Mouse (Mus musculus) gastrocnemius, adult 8-10 months (tissue): ENCODE data around the gene Arl16. TPM values are rescaled to one million over a fixed set of nuclear protein-coding genes. Genes with fewer than 3 reads are reported as not detected.

ENCODE experiments used
- DNase-seq, 2 experiments: peaks; one replicate each; pipeline ENCODE4 v3.0.0; 2022; ENCODE audit warnings: low spot score in 2 of 2
- total RNA-seq, 4 experiments: library from RNA; stranded (reverse); gene quantifications; 2 replicates each; pipeline ENCODE4 v1.2.4; 2022

The Arl16 gene
- total RNA-seq, 4 experiments from 2014 or later = 4.7 to 7.5 (median 6.2) TPM

- DNase-seq = no peak
Observed at GRCm38 (mm10) chr11:120492024-120492877, 24.8 kb upstream of the Arl16 start.

GRCm38 (mm10) chr11:120491317-120492023 lies 24.1 kb upstream of the Arl16 start, which contains the start of gene Slc25a10:
Gene Slc25a10, plus strand, starts transcription at chr11:120491840.
- peak; percentile 84 to 87 for DNase-seq

GRCm38 (mm10) chr11:120490291-120491046 lies 23.1 kb upstream of the Arl16 start:
- DNase-seq = no peak

GRCm38 (mm10) chr11:120489054-120489761 lies 21.8 kb upstream of the Arl16 start:
- DNase-seq = peak; percentile 27 to 32

GRCm38 (mm10) chr11:120488516-120488915 lies 21.1 kb upstream of the Arl16 start:
- no peak for DNase-seq

GRCm38 (mm10) chr11:120485251-120485650 lies 17.8 kb upstream of the Arl16 start:
- DNase-seq = no peak

GRCm38 (mm10) chr11:120484265-120484981 lies 17.0 kb upstream of the Arl16 start, which contains the start of gene Mrpl12:
Gene Mrpl12, plus strand, starts transcription at chr11:120484613.
- peak; percentile 76 to 86 for DNase-seq

- DNase-seq = no peak
Observed at GRCm38 (mm10) chr11:120483448-120483934, 16.1 kb upstream of the Arl16 start.

GRCm38 (mm10) chr11:120472052-120472451 lies 4.6 kb upstream of the Arl16 start:
- DNase-seq = no peak

- DNase-seq = no peak
Observed at GRCm38 (mm10) chr11:120467736-120468092, 307 bp upstream of the Arl16 start.

- no peak for DNase-seq
Observed at GRCm38 (mm10) chr11:120465521-120465920, 1.9 kb downstream of the Arl16 start.

- no peak for DNase-seq
Observed at GRCm38 (mm10) chr11:120464365-120464764, 3.0 kb downstream of the Arl16 start.

GRCm38 (mm10) chr11:120463536-120463935 lies 3.9 kb downstream of the Arl16 start:
- no peak for DNase-seq

GRCm38 (mm10) chr11:120458847-120459597 lies 8.4 kb downstream of the Arl16 start:
- DNase-seq = no peak

- peak; percentile 45 to 55 for DNase-seq
Observed at GRCm38 (mm10) chr11:120457772-120458751, 9.3 kb downstream of the Arl16 start, which contains the start of the genes Oxld1 and Ccdc137. Gene Oxld1, minus strand, starts transcription at chr11:120458068. Gene Ccdc137, plus strand, starts transcription at chr11:120458115.

- no peak for DNase-seq
Observed at GRCm38 (mm10) chr11:120457370-120457769, 10.0 kb downstream of the Arl16 start.

GRCm38 (mm10) chr11:120455413-120455812 lies 12.0 kb downstream of the Arl16 start:
- no peak for DNase-seq

- no peak for DNase-seq
Observed at GRCm38 (mm10) chr11:120454965-120455364, 12.4 kb downstream of the Arl16 start.
